Mouse (Mus musculus) thymus, adult 2 months (tissue): ENCODE measurements around the gene Nectin1.

Experiments
- CTCF ChIP-seq: fragments of 200-500 bp; IDR thresholded peaks from 2 replicates; pipeline ENCODE4 v1.5.1; 2012; ENCODE audit warnings: mild to moderate bottlenecking, control low read depth, low read length, moderate library complexity, borderline replicate concordance; ENCODE audit not compliant: control insufficient read depth, poor library complexity, insufficient read depth; ENCODE audit errors: extremely low read depth
- POLR2A ChIP-seq: fragments of 200-500 bp; IDR thresholded peaks from 2 replicates; pipeline ENCODE4 v1.6.1; 2012; ENCODE audit warnings: mild to moderate bottlenecking, low read length, control low read depth, moderate library complexity; ENCODE audit not compliant: control insufficient read depth, poor library complexity, insufficient read depth; ENCODE audit errors: extremely low read depth

DNA sequence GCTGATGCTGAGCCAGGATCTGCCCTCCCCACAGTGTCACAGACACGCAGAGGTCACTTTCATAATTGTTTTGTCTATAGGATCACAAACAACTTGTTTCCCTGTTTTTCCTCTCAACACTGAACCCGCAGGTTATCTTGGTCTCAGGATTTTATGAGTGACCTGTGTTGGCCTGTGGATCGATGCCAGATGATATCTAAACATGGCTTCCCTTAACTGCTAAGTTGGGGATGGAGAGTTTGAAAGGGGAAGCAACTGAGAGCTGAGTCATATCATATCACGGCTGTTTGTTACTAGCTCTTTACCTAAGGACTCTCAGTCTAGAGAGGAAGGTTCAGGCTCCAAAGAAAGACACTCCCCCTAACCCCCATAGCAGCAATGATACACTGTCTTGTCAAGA, 11.7 kb downstream of the Nectin1 start:
- TF ChIP-seq CTCF = no peak
- no peak for TF ChIP-seq POLR2A
